Mouse (Mus musculus) E14TG2a.4 (cell line): ENCODE results near the gene Tmem132d.

Experiments
- CTCF ChIP-seq: conservative IDR thresholded peaks from 2 replicates; pipeline ENCODE4 v1.5.1; 2014; ENCODE audit warnings: low read length
- NANOG ChIP-seq: IDR thresholded peaks from 2 replicates; pipeline ENCODE4 v1.6.1; 2014; ENCODE audit warnings: borderline replicate concordance, low read length, mixed read lengths

GRCm38 (mm10) chr5:127852305-127852704, 580.6 kb downstream of the Tmem132d start:
- TF ChIP-seq CTCF (no peak), NANOG (no peak)
